In the genomic region with DNA sequence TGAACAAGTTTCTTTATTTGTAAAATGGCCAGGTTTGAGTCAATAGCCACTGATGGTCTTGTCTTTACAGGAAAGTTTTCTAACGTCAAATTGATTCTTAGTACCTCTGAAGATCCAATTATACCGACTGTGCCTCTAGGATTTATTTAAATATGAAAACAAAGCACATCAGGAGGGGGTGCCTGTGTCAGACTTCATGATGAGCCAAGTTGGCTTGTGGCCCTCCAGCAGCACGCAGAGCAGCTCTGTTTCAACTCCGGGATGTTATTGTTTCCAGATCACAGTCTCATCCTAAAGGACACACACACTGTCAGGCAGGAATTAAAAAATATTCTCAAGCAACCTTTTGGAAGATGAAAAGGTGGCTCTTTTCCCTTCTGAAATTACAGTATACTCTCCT, we compare ENCODE assay signal across 17 mouse cellular contexts.
DNase-seq lines count a peak whose midpoint lies in the region; ATAC-seq and TF ChIP-seq lines count a peak whose summit lies in the region.
"Had no signal": no experiment of that assay in that cellular context is flagged by ENCODE, and none has a peak within 500 bp of the region (broad histone marks: within the 10 kb centered on the region; RNA-seq: fewer than 3 reads in every experiment).

No protein-coding gene starts in this region.

- H3K27ac ChIP-seq in embryonic facial prominence, embryonic 14.5 days (replicated peaks; ENCODE audit: low read depth, low read length): no peak overlapping the region
- no peak overlapping the region for H3K27ac ChIP-seq in embryonic facial prominence, embryonic 10.5 days (replicated peaks)
- H3K27ac ChIP-seq in hindbrain, postnatal 0 days: peak overlapping the region; percentile 3; the same call in 1 of the 2 replicates
- no peak overlapping the region for H3K27ac ChIP-seq in hindbrain, embryonic 11.5 days (ENCODE audit: low read depth, low read length)
- H3K27ac ChIP-seq: heart, embryonic 13.5 days; kidney, postnatal 0 days; neural tube, embryonic 12.5 days had no signal

- TF ChIP-seq CTCF in hindbrain, postnatal 0 days (IDR thresholded peaks at IDR 0.05; ENCODE audit: low read depth): no peak

- no peak overlapping the region for H3K4me2 ChIP-seq in embryonic facial prominence, embryonic 14.5 days (ENCODE audit: low read depth, low read length)
- 0 out of 2 replicates have a peak overlapping the region, but pooled peaks have one; percentile 1 for H3K4me2 ChIP-seq in hindbrain, postnatal 0 days (ENCODE audit: low read depth, low read length)
- H3K4me2 ChIP-seq in hindbrain, embryonic 11.5 days (replicated peaks; ENCODE audit: low read depth, low read length): no peak overlapping the region
- H3K4me2 ChIP-seq: heart, embryonic 13.5 days; neural tube, embryonic 12.5 days had no signal

- H3K4me3 ChIP-seq in embryonic facial prominence, embryonic 14.5 days (ENCODE audit: low read depth, low read length): no peak overlapping the region
- no peak overlapping the region for H3K4me3 ChIP-seq in embryonic facial prominence, embryonic 10.5 days
- H3K4me3 ChIP-seq in hindbrain, postnatal 0 days (ENCODE audit: low read length): no peak overlapping the region
- no peak overlapping the region for H3K4me3 ChIP-seq in hindbrain, embryonic 11.5 days (ENCODE audit: low read depth, low read length)
- H3K4me3 ChIP-seq: heart, embryonic 13.5 days; left cerebral cortex, adult 2 months; megakaryocyte, embryonic 14.5 days; neural tube, embryonic 12.5 days had no signal

- DNase-seq in embryonic facial prominence, embryonic 14.5 days (ENCODE audit: low spot score): peak; percentile 71
- no peak for DNase-seq in embryonic facial prominence, embryonic 10.5 days (ENCODE audit: low spot score)
- peak; percentile 76 for DNase-seq in hindbrain, postnatal 0 days (ENCODE audit: low spot score)
- DNase-seq in hindbrain, embryonic 11.5 days (ENCODE audit: low spot score): no peak
- peak; percentile 40 to 52 for DNase-seq in right cerebral cortex, postnatal 10 days (ENCODE audit: low spot score in 2 of 2)
- DNase-seq in right cerebral cortex, postnatal 25 days: no peak
- DNase-seq in kidney, adult 18-20 months: no peak
- DNase-seq in thymus, postnatal 14 days: no peak
- DNase-seq: adrenal gland, postnatal 36 days; gastrocnemius, postnatal 14 days; lung, adult 18-20 months; thymus, adult 2 months had no signal

- no peaks in the 10 kb centered on the region; the same call in 1 of the 2 replicates for H3K9me3 ChIP-seq in embryonic facial prominence, embryonic 14.5 days (ENCODE audit: control insufficient read depth, low read length)
- no peaks in the 10 kb centered on the region for H3K9me3 ChIP-seq in embryonic facial prominence, embryonic 10.5 days
- H3K9me3 ChIP-seq in hindbrain, postnatal 0 days (ENCODE audit: low read length): no peaks in the 10 kb centered on the region
- no peaks in the 10 kb centered on the region for H3K9me3 ChIP-seq in hindbrain, embryonic 11.5 days (ENCODE audit: control insufficient read depth, low read length)
- H3K9me3 ChIP-seq: heart, embryonic 13.5 days; megakaryocyte, embryonic 14.5 days; neural tube, embryonic 12.5 days had no signal

- WGBS in embryonic facial prominence, embryonic 14.5 days: 21% methylated on average over 4 of the region's 4 CpGs
- 57% methylated on average over 4 of the region's 4 CpGs for WGBS in embryonic facial prominence, embryonic 10.5 days
- 12% methylated on average over 4 of the region's 4 CpGs for WGBS in hindbrain, postnatal 0 days
- WGBS in hindbrain, embryonic 11.5 days: 48% methylated on average over 4 of the region's 4 CpGs

- no peaks in the 10 kb centered on the region for H3K36me3 ChIP-seq in embryonic facial prominence, embryonic 14.5 days (ENCODE audit: control insufficient read depth, insufficient read depth, low read length)
- H3K36me3 ChIP-seq in embryonic facial prominence, embryonic 10.5 days (replicated peaks): no peaks in the 10 kb centered on the region
- no peaks in the 10 kb centered on the region for H3K36me3 ChIP-seq in hindbrain, postnatal 0 days (ENCODE audit: insufficient read depth, low read length)
- H3K36me3 ChIP-seq in hindbrain, embryonic 11.5 days (ENCODE audit: control insufficient read depth, insufficient read depth, low read length): no peaks in the 10 kb centered on the region
- H3K36me3 ChIP-seq: heart, embryonic 13.5 days; neural tube, embryonic 12.5 days had no signal

- no peaks in the 10 kb centered on the region for H3K4me1 ChIP-seq in embryonic facial prominence, embryonic 14.5 days (ENCODE audit: control insufficient read depth, insufficient read depth, low read length)
- peaks cover 3% of the 10 kb centered on the region for H3K4me1 ChIP-seq in embryonic facial prominence, embryonic 10.5 days
- H3K4me1 ChIP-seq in hindbrain, postnatal 0 days (ENCODE audit: insufficient read depth, low read length): peaks cover 4% of the 10 kb centered on the region; the same call in 1 of the 2 replicates
- H3K4me1 ChIP-seq in hindbrain, embryonic 11.5 days (replicated peaks; ENCODE audit: control insufficient read depth, insufficient read depth, low read length): no peaks in the 10 kb centered on the region
- H3K4me1 ChIP-seq: megakaryocyte, embryonic 14.5 days had no signal

- ATAC-seq in embryonic facial prominence, embryonic 14.5 days (ENCODE audit: low read depth): no peak
- ATAC-seq in hindbrain, postnatal 0 days: 0 out of 2 replicates have a peak, but pooled peaks have one; percentile 67
- no peak for ATAC-seq in hindbrain, embryonic 11.5 days (ENCODE audit: low FRiP score)

- H3K27me3 ChIP-seq in embryonic facial prominence, embryonic 14.5 days (replicated peaks; ENCODE audit: control insufficient read depth, insufficient read depth, low read length): no peaks in the 10 kb centered on the region
- H3K27me3 ChIP-seq in embryonic facial prominence, embryonic 10.5 days (replicated peaks; ENCODE audit: low read depth, poor library complexity, severe bottlenecking): no peaks in the 10 kb centered on the region
- H3K27me3 ChIP-seq in hindbrain, postnatal 0 days (ENCODE audit: insufficient read depth, low read length): no peaks in the 10 kb centered on the region
- no peaks in the 10 kb centered on the region for H3K27me3 ChIP-seq in hindbrain, embryonic 11.5 days (ENCODE audit: control insufficient read depth, insufficient read depth, low read length)
- H3K27me3 ChIP-seq: heart, embryonic 13.5 days; megakaryocyte, embryonic 14.5 days; neural tube, embryonic 12.5 days had no signal

- no peak overlapping the region for H3K9ac ChIP-seq in embryonic facial prominence, embryonic 14.5 days (ENCODE audit: low read depth, low read length)
- H3K9ac ChIP-seq in hindbrain, postnatal 0 days (replicated peaks; ENCODE audit: low read length): no peak overlapping the region
- no peak overlapping the region for H3K9ac ChIP-seq in hindbrain, embryonic 11.5 days (ENCODE audit: low read depth, low read length)
- H3K9ac ChIP-seq: heart, embryonic 13.5 days; neural tube, embryonic 12.5 days had no signal

Comparison
In these comparisons a context has a peak if more than half of its experiments do, and no peak if none do; other contexts are left out.
1. DNase-seq: peak in embryonic facial prominence, embryonic 14.5 days (single experiment), hindbrain, postnatal 0 days (single experiment) and right cerebral cortex, postnatal 10 days (2 of 2); none in embryonic facial prominence, embryonic 10.5 days (single experiment), hindbrain, embryonic 11.5 days (single experiment), right cerebral cortex, postnatal 25 days (single experiment), kidney, adult 18-20 months (single experiment) and thymus, postnatal 14 days (single experiment).